Mouse (Mus musculus) left cerebral cortex, postnatal 10 days (tissue): ENCODE results near the gene Nr2e3. TPM values are rescaled to one million over a fixed set of nuclear protein-coding genes. Genes with fewer than 3 reads are reported as not detected.
"Not testable (repeated sequence)": the region's sequence is repeated elsewhere in the genome, so short reads cannot be mapped to it uniquely, and the experiment has no call there.

Experiments used
- DNase-seq, 2 experiments: peaks; one replicate each; pipeline ENCODE4 v3.0.0; 2021 to 2022; ENCODE audit warnings: low spot score in 2 of 2, mixed read lengths in 1 of 2; ENCODE audit errors: extremely low spot score in 1 of 2
- intact Hi-C: fragments of 180-260 bp; cut with DNase I; formaldehyde crosslinking; loops from one replicate; pipeline ENCODE4 v1.15.1; 2025
- total RNA-seq, 2 experiments: library from RNA; stranded (reverse); gene quantifications; 2 replicates each; pipeline ENCODE4 v1.2.3; 2021

Nr2e3 gene
- total RNA-seq = not detected

DNA sequence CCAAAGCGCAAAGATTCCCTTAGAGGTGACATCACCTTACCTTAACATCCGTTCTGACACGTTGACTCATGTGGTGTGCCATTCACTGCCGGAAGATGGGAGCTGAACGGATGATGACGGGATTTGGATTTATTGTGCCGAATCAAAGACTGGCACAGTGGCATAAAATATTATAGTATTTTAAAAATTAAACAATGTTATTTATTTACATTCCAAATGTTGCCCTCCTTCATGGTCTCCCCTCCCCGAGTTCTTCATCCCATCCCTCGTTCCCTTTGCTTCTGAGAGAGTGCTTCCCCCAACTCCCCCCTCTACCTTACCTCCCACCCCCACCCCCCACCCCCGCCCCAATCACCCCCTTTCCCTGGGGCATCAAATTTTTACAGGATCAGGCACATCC, at the start of gene Nr2e3:
Gene Nr2e3 (minus strand): TSS at position 101 of the 400 bp plus-strand sequence.
- no peak for DNase-seq

GRCm38 (mm10) chr9:60008936-60009335, 48.5 kb upstream of the Nr2e3 start:
- intact Hi-C loops = no loop called here
- DNase-seq = no peak

More for the DNA sequence above, at the start of gene Nr2e3:
- intact Hi-C loops = loop anchor here (5.0 to 10.0 kb wide), 2 partner anchors 236 to 277 kb away; no protein-coding TSS in a partner anchor

GRCm38 (mm10) chr9:60002323-60002722, 41.9 kb upstream of the Nr2e3 start:
- no peak for DNase-seq
- intact Hi-C loops = no loop called here

DNA sequence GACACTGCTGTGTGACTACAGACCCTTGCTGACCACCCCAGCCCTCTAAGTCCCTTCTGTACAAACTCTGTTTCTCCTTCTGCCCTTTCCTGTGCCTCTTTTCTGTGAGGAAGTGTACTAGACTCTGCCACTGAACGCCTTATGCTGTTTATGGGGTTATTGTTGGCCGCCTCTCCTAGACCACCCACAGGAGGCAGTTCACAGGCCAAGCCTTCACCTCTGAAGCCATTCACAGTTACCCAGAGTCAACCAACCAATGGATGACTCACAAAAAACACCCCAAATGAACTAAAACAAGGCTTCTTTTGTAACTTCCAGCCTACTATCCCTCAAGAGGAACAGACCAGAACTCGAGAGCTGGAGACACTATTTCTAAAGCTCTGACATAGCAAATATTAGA, 41.0 kb upstream of the Nr2e3 start:
- no peak for DNase-seq
- intact Hi-C loops = no loop called here

DNA sequence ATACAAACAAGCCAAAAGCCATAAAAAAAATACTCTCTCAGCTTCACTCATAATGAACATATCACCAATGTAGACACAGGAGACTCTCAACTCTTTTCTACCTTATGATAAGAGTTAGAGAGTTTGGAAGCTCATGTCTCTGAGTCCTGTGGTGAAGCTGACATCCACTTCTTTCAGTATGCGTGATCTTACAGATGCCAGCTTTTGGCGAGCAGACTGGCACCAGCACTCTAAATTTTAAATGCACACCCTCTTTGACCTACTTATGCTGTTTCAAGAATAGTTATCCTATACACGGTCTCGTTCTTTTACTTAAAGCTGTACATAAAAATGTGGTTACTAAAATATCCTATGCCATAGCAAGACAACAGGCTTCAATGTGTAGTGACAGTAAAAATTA, 37.3 kb upstream of the Nr2e3 start:
- DNase-seq = no peak
- intact Hi-C loops = loop anchor here (10.0 kb wide), 2 partner anchors 157 to 597 kb away; no protein-coding TSS in a partner anchor

DNA sequence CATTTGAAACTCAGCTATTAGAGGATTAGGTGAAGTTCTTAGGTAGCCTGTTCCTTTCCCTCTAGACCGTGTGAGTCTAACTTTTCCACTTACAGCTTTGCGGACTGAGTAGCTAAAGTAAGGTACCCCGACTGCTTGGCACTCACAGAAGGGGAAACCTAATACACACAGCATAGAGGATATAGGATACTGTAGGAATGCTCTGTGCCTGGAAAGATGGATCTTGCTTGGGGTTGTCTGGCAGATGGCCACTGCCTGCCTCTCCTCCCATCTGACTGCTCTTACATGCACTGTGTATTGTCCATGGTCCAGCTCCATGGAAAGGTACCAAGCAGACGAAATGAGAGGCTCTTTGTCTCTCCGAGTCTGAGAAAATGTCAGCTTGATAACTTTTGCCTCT, 30.9 kb upstream of the Nr2e3 start:
- intact Hi-C loops = loop anchor here (10.0 kb wide), 2 partner anchors 163 to 603 kb away; no protein-coding TSS in a partner anchor
- DNase-seq = no peak

DNA sequence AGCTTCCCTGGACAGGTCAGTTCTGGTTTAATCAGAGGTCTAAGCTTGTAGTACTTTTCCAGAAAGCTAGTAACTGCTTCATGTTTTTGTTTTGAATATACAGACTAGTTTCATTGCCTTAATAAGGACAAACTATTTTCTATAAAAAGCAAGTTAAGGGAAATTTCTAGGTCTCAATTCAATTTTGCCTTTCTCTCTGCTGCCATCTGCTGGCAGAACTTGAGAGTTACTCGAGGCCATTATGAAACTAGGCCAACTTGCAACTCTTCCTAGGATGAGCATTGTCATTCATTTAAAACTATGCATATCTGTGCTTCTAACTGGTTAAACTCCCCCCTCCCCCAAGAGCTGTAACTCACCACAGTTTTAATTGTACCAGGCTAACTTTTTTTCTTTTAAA, 29.4 kb upstream of the Nr2e3 start:
- peak; percentile 66 to 79 for DNase-seq
- intact Hi-C loops = loop anchor here (10.0 kb wide), 2 partner anchors 165 to 605 kb away; no protein-coding TSS in a partner anchor

DNA sequence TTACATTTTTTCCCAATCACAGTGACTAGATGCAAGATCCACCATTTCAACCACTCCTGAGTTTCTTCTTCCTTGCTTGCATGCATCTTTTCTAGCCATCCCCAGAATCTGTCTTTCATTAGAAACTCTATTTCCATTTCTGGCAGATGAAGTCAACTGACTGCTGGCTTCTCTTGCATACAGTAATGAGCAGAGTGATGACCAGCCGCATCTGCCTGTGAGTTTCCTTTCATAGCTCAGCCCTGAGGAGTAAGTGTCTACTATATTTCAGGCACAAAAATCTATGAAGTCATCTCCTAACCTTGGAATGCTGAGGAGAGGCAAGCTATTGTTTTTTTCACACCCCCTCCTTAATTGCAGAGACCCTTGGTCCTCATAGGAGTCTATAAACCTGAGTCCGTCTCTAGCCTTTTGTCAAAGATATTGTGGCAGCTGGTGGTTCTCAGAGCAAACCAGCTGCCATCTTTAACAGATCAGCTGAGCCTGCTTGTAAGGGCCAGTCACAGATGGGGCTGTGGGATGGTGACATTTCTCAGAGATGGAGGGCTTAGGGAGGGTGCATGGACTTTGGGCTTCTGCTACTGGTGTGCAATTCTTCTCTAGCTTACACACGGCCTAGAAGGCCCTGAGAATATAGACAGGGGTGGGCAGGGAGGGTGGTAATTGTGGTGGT, 25.6 kb upstream of the Nr2e3 start:
- DNase-seq = peak in 1 of 2 experiments; percentile 30
- intact Hi-C loops = no loop called here

DNA sequence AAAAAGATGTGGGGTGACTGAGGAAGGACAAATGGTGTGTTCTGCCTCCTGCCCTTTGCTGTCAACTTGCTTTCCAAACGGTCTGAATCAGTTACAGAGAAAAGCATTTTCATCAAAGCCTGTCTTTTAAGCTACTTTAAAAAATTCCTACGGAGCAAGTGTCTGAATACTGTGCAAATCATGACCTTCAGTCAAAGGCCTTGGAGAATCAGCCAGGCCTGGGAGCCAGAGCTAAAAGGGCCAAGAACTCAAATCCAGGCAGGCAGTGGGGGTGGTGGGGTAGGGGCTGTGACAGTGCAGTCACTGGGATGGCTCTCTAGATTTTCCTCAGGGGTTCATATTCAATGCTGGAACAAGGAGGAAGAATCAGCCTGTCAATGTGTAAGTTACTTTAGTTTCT, 20.7 kb upstream of the Nr2e3 start:
- intact Hi-C loops = no loop called here
- no peak for DNase-seq

GRCm38 (mm10) chr9:59971263-59971662, 10.8 kb upstream of the Nr2e3 start:
- intact Hi-C loops = no loop called here
- DNase-seq = peak in 1 of 2 experiments; percentile 71

GRCm38 (mm10) chr9:59969383-59969782, 8.9 kb upstream of the Nr2e3 start:
- intact Hi-C loops = loop anchor here (10.0 kb wide), 1 partner anchor 245 kb away; no protein-coding TSS in a partner anchor
- peak; percentile 69 to 71 for DNase-seq

- intact Hi-C loops = loop anchor here (10.0 kb wide), 1 partner anchor 240 kb away; no protein-coding TSS in a partner anchor
Measured at GRCm38 (mm10) chr9:59965046-59965445, 4.6 kb upstream of the Nr2e3 start.

GRCm38 (mm10) chr9:59964367-59964766, 3.9 kb upstream of the Nr2e3 start:
- peak; percentile 22 to 48 for DNase-seq
- intact Hi-C loops = loop anchor here (5.0 to 10.0 kb wide), 2 partner anchors 240 to 273 kb away; no protein-coding TSS in a partner anchor

More at GRCm38 (mm10) chr9:59965046-59965445, 4.6 kb upstream of the Nr2e3 start:
- DNase-seq = no peak

- DNase-seq = no peak
- intact Hi-C loops = loop anchor here (5.0 to 10.0 kb wide), 2 partner anchors 237 to 276 kb away; no protein-coding TSS in a partner anchor
Measured at GRCm38 (mm10) chr9:59961201-59961955, 919 bp upstream of the Nr2e3 start.

DNA sequence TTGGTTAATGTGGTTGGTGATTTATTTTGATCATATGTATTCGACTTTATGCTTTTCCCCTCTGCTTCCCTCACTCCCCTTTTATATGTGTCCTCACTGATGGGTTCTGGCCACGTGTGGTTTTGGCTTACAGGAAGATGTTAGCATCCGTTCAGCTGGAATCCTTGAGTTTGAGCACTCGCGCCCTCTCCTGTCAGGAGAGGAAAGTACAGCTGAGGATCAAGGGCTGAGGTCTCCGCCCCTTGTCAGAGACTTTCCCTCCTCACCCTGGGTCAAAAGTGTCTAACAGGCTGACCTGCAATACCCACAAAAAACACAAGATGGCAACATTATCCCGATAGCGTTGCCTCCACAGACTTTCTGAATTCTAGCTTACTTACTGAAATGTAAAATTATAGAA, 1.2 kb downstream of the Nr2e3 start:
- DNase-seq = peak; percentile 56 to 83
- intact Hi-C loops = no loop called here

GRCm38 (mm10) chr9:59958115-59958514, 2.3 kb downstream of the Nr2e3 start:
- DNase-seq = peak in 1 of 2 experiments; percentile 3
- intact Hi-C loops = not testable (repeated sequence)

DNA sequence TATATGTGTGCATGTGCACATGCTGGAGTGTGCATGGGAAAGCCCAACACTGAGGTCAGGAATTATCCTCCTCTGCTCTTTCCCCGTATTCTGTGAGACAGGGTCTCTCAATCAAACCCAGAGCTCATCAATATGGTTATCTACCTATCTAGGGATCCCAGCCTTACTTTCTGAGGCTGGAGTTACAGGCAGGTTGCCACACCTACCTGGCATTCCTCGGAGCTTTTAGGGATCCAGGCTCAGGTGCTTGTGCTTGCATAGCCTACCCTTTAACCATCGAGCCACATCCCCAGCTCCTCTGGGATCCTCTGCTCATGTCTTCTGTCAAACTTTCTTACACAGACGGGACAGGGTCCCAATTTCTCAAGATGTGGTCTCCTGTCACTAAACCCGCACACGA, 4.0 kb downstream of the Nr2e3 start:
- no peak for DNase-seq
- intact Hi-C loops = no loop called here

- intact Hi-C loops = no loop called here
- peak in 1 of 2 experiments; percentile 14 for DNase-seq
Measured at GRCm38 (mm10) chr9:59955692-59956091, 4.8 kb downstream of the Nr2e3 start.

- DNase-seq = peak in 1 of 2 experiments; percentile 1
- intact Hi-C loops = no loop called here
Measured at GRCm38 (mm10) chr9:59955199-59955598, 5.3 kb downstream of the Nr2e3 start.
